Mouse (Mus musculus) 416B (cell line): ENCODE results near the gene Scyl1.
A peak's percentile ranks its signal among the peaks of the same experiment; 100 is the strongest.

Experiments
- DNase-seq: peaks from one replicate; pipeline ENCODE4 v3.0.0; 2011; ENCODE audit warnings: low read depth

Gene Scyl1

DNA sequence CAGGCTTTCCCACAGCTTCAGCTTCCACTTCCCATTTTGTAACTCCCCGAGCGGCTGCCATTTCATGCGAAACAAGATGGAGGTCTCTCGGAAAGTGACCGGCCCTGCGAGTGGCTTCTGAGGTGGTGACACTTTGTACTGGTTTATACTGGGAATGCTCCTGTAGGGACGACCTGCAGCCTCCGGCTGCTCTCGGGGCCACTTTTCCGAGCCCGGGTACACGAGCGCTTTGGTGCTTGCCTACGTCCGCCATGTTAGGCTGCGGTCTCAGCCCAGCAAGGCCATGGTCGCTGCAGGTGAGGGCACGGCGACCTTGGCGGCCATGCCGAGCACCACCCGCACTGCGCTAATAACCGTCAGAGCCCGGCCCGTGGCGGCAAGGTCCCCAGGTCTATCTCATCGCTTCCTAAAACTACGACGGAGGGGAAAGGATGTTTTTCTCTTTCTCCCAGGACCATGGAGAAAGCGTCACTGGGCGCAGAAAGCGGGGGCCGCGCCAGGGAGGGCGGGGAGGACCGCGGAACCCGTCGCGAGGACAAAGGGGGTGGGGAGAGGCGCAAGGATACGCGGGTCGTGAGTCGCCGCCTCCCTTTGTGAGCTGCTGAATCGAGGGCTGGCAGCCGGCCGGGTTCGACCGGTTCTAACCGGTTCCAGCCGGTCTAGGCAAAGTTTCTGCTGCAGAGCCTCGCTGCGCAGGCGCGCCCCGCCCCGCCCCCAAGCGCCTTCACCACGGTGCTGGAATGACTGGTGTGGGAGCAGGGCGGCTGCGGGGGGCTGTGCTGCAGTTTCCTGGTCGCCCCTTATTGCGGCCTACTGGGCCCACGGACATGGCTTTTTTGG, 32.0 kb upstream of the Scyl1 start:
- peak; percentile 99 for DNase-seq

DNA sequence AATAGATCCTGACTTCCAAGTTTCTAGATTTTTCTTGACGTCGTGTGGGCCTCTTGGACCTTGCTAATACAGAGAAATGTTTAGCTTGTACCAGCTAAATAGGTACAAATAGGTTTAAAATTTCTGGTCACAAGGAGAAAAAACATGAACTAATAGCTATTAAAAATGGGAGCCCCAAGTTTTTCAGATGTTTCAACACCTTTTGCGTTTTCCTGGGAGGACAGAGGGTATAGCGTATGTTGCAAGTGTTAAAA, 31.5 kb upstream of the Scyl1 start:
- no peak for DNase-seq

- DNase-seq: peak; percentile 97
Measured at GRCm38 (mm10) chr19:5802011-5802786, 31.0 kb upstream of the Scyl1 start.

DNA sequence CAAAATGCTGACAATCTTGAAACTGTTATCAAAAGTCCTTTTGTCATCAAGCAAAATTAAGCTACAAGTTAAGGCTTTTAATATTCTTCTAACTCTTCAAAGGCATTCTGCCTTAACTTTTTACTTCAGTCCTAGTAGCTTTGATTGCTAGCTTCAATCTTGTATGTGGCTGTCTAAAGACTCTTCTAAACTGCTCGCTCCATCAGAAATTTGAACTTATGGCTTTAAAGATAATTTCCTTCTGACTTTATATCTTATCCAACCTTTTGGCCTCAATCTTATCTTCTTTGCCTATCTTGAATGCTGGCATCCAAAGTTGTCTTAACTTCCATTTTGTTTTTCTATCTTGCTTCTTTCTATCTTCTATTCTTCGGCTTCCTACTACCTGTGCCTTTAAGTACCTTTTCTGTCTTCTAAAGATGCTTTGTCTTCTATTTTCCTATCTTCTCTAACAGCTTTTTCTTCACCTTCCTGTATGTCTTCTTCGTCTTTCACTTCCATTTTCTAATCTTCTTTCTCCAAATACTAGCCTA, 30.3 kb upstream of the Scyl1 start:
- DNase-seq: peak; percentile 58

GRCm38 (mm10) chr19:5800632-5801431, 29.6 kb upstream of the Scyl1 start:
- DNase-seq: peak; percentile 53

- no peak for DNase-seq
Measured at GRCm38 (mm10) chr19:5800350-5800631, 29.1 kb upstream of the Scyl1 start.

DNA sequence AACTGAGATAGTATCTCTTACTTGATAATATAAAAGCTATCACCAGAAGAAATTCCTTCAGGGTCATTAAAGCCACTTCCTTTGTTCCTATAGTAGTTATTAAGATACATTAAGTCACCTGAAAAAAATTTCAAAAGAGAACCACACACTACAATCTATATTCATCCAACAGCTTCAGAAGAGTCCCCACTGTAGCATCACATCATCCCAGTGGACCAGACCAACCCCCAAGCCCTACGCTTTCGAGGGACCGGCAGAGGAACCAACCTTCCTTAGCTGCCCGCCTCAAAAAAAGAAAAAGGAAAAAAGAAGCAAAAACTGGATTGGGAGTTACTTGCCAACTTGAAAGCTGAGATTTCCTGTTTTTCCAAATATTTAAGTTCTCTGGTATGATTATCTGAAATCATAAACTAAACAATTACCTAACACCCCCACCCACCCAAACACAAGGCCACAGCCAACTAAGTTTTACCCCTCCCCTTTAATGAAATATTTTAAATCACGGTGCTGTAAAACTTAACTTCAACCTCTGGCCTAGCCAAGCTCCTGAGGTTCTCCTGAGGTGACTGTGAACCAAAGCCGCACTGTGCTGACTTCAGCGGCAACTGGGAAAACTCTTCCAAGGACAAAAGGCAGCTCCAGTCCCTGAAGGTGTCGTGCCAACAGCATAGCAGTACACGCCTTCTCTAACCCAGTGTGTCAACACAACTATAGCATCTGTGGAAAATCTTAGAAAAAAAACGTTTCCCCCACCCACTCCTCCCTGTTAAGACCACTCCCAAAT, 28.5 kb upstream of the Scyl1 start:
- DNase-seq: peak; percentile 46

- DNase-seq: peak; percentile 73
Measured at GRCm38 (mm10) chr19:5798700-5799479, 27.7 kb upstream of the Scyl1 start.

GRCm38 (mm10) chr19:5797381-5798111, 26.3 kb upstream of the Scyl1 start:
- peak; percentile 60 for DNase-seq

DNA sequence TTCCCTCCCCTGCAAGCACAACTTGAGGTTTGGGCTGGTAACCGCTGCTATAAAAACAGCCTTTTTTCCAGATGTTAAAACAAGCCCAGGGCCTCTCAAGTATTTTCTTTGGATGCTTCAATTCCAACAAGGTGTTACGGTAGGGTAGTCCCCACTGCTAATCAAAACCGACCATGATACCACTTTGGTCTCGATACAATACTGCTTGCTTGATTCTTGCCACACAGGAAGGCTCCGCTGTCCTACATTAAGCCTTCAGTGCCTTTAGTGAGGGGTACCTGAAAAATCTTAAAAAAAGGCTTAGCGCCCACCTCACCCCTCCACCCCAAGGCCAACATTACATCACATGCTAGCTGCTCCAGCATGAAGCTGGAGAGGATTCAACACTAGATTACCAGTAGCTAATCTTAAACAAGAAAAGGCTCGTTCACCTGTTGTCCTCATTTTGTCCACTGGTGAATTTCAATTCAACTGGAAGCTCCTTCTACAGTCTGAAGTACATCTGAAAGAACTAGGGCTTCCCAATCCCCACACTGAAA, 25.4 kb upstream of the Scyl1 start:
- DNase-seq: peak; percentile 26

- peak; percentile 40 for DNase-seq
Measured at GRCm38 (mm10) chr19:5795668-5796572, 24.7 kb upstream of the Scyl1 start.

DNA sequence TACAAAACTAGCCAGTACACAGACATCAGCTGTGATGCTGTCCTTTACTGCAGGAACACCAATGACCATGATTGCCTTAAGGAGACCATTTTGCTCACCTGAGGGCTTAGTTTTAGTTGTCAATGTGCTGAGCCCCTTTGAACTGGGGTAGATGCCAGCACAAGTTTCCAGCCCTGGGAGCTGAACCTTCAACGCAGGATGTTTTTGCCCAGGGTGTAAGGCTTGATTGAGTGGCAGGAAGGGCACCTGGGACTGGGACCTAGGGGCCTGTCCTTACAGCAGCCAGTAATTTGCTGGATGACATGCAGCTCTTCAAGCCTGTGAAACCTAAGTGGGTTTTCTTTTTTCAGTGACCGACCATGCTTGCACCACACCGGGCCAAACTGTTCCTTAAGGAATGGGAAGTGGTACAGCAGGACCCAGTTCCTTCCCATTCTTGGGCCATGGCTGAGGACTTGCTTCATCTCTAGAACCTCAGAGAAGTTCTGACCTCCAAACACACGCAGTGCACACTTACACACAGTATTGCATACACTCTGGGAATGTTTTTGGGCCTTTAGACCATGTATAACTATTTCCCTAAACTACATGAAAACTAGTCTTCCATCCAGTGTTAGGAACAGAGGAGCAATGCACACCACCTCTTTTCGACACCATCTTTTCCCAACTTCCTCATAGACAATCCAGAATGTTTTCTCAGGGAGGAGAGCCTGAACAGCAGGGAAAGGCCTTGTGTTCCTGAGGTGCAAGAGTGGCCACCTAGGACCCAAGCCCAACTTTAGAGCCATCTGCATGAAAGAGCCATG, 23.8 kb upstream of the Scyl1 start:
- peak; percentile 73 for DNase-seq

DNA sequence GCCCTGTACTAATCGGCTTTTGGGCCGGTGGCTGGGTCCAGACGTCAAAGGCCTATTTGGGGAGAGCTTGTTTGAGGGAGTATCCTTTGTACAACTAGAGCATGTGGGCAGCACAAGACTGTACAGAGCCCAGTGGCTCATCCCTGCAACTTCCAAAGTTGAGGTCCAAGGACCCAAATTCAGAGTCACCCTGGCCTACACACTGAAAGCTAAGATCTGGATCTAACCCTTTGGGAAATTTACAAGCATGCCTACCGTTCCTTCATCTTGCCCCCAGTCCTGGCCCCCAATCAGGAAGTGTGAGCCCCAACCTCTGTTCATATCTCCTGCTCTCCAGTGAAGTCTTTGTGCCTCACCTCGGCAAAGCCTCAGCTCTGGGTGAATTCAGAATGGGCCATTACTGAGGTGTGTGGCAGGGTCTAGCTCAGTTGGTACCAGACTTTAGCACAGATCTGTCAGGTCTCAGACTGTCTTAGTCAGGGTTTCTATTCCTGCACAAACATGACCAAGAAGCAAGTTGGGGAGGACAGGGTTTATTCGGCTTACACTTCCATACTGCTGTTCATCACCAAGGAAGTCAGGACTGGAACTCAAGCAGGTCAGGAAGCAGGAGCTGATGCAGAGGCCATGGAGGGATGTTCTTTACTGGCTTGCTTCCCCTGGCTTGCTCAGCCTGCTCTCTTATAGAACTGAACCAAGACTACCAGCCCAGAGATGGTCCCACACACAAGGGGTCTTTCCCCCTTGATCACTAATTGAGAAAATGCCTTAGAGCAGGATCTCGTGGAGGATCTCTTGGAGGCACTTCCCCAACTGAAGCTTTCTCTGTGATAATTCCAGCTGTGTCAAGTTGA, 22.9 kb upstream of the Scyl1 start:
- DNase-seq: peak; percentile 57

DNA sequence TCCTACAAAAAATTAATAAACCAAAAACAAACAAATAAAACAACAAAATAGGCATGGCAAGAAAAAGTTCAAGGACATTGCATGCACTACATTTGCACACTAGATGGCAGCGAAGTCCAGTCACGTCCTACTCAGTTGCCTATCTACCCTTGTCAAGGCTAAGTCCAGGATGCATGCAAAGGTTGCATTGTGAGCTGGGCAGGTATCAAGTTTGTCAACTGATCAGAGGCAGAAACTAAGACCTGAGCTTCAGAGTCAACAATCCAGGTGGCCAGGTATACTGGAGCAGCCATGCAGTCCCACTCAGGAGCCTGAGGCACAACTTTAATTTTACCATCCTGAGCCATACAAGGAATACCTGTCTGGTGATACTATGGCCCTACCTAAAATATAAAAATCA, 21.9 kb upstream of the Scyl1 start:
- peak; percentile 86 for DNase-seq

- DNase-seq: no peak
Measured at GRCm38 (mm10) chr19:5791329-5791728, 20.1 kb upstream of the Scyl1 start.

DNA sequence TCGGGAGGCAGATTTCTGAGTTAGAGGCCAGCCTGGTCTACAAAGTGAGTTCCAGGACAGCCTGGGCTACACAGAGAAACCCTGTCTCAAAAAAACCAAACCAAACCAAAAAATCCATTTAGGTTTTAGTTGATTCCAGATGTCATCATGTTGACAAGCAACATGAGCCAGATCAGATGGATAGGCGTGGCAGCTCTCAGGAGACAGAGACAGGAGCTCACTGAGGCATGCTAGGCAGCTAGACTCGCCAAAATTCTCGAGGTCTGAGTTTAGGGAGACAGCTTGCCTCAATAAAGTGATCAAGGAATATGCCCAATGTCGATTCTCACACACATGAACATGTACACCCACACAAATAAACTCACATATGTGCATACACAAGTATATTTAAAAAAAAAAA, 17.8 kb upstream of the Scyl1 start:
- DNase-seq: no peak

- DNase-seq: no peak
Measured at GRCm38 (mm10) chr19:5788620-5789019, 17.4 kb upstream of the Scyl1 start.
